ENCODE assay signal across 10 mouse cellular contexts in the genomic region with DNA sequence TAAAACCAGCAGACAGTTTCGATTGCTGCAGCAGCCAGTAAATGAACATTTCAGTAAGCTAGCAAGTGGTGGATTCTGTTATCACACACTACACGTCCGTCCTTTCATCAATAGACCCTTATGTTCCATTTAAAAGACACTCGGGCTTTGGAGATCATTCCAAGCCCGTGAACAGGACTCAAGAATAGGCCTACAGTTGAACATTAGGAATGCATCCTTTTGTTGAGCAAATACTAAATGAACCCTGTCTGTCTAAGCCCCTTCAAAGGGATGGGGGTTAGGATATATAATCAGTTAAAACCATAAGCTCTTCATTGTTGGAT. TPM values are rescaled to one million over a fixed set of nuclear protein-coding genes. Genes with fewer than 3 reads are reported as not detected.
DNase-seq lines count a peak whose midpoint lies in the region; ATAC-seq and TF ChIP-seq lines count a peak whose summit lies in the region.
"Had no signal": no experiment of that assay in that cellular context is flagged by ENCODE, and none has a peak within 500 bp of the region (broad histone marks: within the 10 kb centered on the region; RNA-seq: fewer than 3 reads in every experiment).

No protein-coding gene starts in this region.

- peaks cover 4% of the 10 kb centered on the region for H3K4me1 ChIP-seq in heart, embryonic 15.5 days (replicated peaks)
- H3K4me1 ChIP-seq in G1E (ENCODE audit: insufficient read depth, low read depth, low read length): peaks cover 16% of the 10 kb centered on the region
- peaks cover 14% of the 10 kb centered on the region for H3K4me1 ChIP-seq in hindbrain, embryonic 12.5 days
- H3K4me1 ChIP-seq in midbrain, embryonic 11.5 days (ENCODE audit: control insufficient read depth, insufficient read depth, low read length): 0 out of 2 replicates have a peak, but pooled peaks cover 3% of the 10 kb centered on the region

- peak overlapping the region; percentile 58 for H3K4me3 ChIP-seq in heart, embryonic 15.5 days
- H3K4me3 ChIP-seq in G1E (ENCODE audit: low read depth, low read length): peak overlapping the region; percentile 84
- peak overlapping the region; percentile 49 for H3K4me3 ChIP-seq in hindbrain, embryonic 12.5 days
- H3K4me3 ChIP-seq in midbrain, embryonic 11.5 days (ENCODE audit: low read depth, low read length): peak overlapping the region; percentile 52

- DNase-seq in heart, adult 8-10 months (ENCODE audit: low spot score): no peak
- no peak for DNase-seq in G1E (ENCODE audit: low spot score)
- no peak for DNase-seq in midbrain, embryonic 11.5 days (ENCODE audit: low spot score, missing footprints)
- no peak for DNase-seq in thymus, postnatal 10 days (ENCODE audit: low spot score in 2 of 2)
- no peak for DNase-seq in cerebellum, adult 9-11 months
- DNase-seq in urinary bladder, postnatal 4 days (ENCODE audit: low spot score in 2 of 2): no peak

- no peak overlapping the region for H3K9ac ChIP-seq in heart, embryonic 15.5 days
- peak overlapping the region; percentile 66 for H3K9ac ChIP-seq in hindbrain, embryonic 12.5 days
- H3K9ac ChIP-seq in midbrain, embryonic 11.5 days (ENCODE audit: low read length): no peak overlapping the region

- 14% methylated on average over 5 of the region's 5 CpGs for WGBS in heart, embryonic 15.5 days
- WGBS in hindbrain, embryonic 12.5 days: 3% methylated on average over 5 of the region's 5 CpGs
- WGBS in midbrain, embryonic 11.5 days: 3% methylated on average over 5 of the region's 5 CpGs

- peak overlapping the region; percentile 86 for H3K4me2 ChIP-seq in heart, embryonic 15.5 days
- H3K4me2 ChIP-seq in hindbrain, embryonic 12.5 days (replicated peaks): peak overlapping the region; percentile 81
- H3K4me2 ChIP-seq in midbrain, embryonic 11.5 days: peak overlapping the region; percentile 69

- TF ChIP-seq CTCF in G1E (IDR thresholded peaks at IDR 0.05; ENCODE audit: low read depth, low read length): no peak

- H3K27ac ChIP-seq in heart, embryonic 15.5 days: no peak overlapping the region
- H3K27ac ChIP-seq in hindbrain, embryonic 12.5 days: peak overlapping the region; percentile 76
- H3K27ac ChIP-seq in midbrain, embryonic 11.5 days (ENCODE audit: low read depth, low read length): no peak overlapping the region

- no peaks in the 10 kb centered on the region for H3K36me3 ChIP-seq in heart, embryonic 15.5 days
- no peaks in the 10 kb centered on the region for H3K36me3 ChIP-seq in G1E (replicated peaks)
- no peaks in the 10 kb centered on the region for H3K36me3 ChIP-seq in hindbrain, embryonic 12.5 days
- H3K36me3 ChIP-seq in midbrain, embryonic 11.5 days (ENCODE audit: control insufficient read depth, insufficient read depth, low read length): no peaks in the 10 kb centered on the region

- peaks cover 84% of the 10 kb centered on the region for H3K27me3 ChIP-seq in heart, embryonic 15.5 days
- peaks cover 10% of the 10 kb centered on the region; the same call in 1 of the 2 replicates for H3K27me3 ChIP-seq in G1E (ENCODE audit: insufficient read depth, low read length)
- peaks cover 78% of the 10 kb centered on the region for H3K27me3 ChIP-seq in hindbrain, embryonic 12.5 days
- peaks cover 82% of the 10 kb centered on the region for H3K27me3 ChIP-seq in midbrain, embryonic 11.5 days (ENCODE audit: control insufficient read depth, insufficient read depth, low read length)
- H3K27me3 ChIP-seq: CH12.LX had no signal

- H3K9me3 ChIP-seq in heart, embryonic 15.5 days (replicated peaks): no peaks in the 10 kb centered on the region
- peaks cover 5% of the 10 kb centered on the region for H3K9me3 ChIP-seq in G1E (replicated peaks)
- no peaks in the 10 kb centered on the region for H3K9me3 ChIP-seq in hindbrain, embryonic 12.5 days (replicated peaks)
- no peaks in the 10 kb centered on the region for H3K9me3 ChIP-seq in midbrain, embryonic 11.5 days (ENCODE audit: control insufficient read depth, low read length)

- ATAC-seq in heart, embryonic 15.5 days (replicated peaks; ENCODE audit: insufficient number of reproducible peaks, insufficient read depth, low FRiP score, low read depth): no peak
- no peak for ATAC-seq in G1E (ENCODE audit: extremely low read depth, insufficient number of reproducible peaks, low FRiP score, poor library complexity, severe bottlenecking)
- no peak for ATAC-seq in hindbrain, embryonic 12.5 days (ENCODE audit: low FRiP score)
- no peak for ATAC-seq in midbrain, embryonic 11.5 days (ENCODE audit: low FRiP score)

RNA-seq across cellular contexts. Expression of gene Tfap2a, which starts 14.6 kb away (rescaled TPM):
- polyA plus RNA-seq in heart, embryonic 15.5 days (2015; fragmentation: Nextera tagmentation; extraction: Ambion mirVana): 0.08 and 0.30 TPM in 2 replicates
- total RNA-seq in heart, adult 8-10 months (2022): under 1 TPM in 3 of 4 experiments, not detected in 1; 0.09 to 0.19 (median 0.16) TPM
- 6.8 and 11.0 TPM in 2 replicates for total RNA-seq in G1E (2014; fragmentation: Nextera tagmentation)
- 0.46 and 0.87 TPM in 2 replicates for total RNA-seq in G1E (2017)
- polyA plus RNA-seq in G1E (2012): 12.3 and 16.1 TPM in 2 replicates
- polyA plus RNA-seq in hindbrain, embryonic 12.5 days (2016; fragmentation: Nextera tagmentation; extraction: Ambion mirVana): 20.5 and 21.1 TPM in 2 replicates
- 3.0 and 4.7 TPM in 2 replicates for polyA plus RNA-seq in midbrain, embryonic 11.5 days (2014; fragmentation: Nextera tagmentation; extraction: Ambion mirVana)
- total RNA-seq: CH12.LX; neutrophil, adult 5-6 weeks had no signal
